Mouse (Mus musculus) myocyte (in vitro differentiated cells): ENCODE measurements around the gene Stk39. TPM values are rescaled to one million over a fixed set of nuclear protein-coding genes. Genes with fewer than 3 reads are reported as not detected.

Experiments
- H3K27me3 ChIP-seq: one replicate; pipeline ENCODE4 v1.6.1; 2011; ENCODE audit not compliant: control insufficient read depth, insufficient read depth, insufficient read length
- H3K36me3 ChIP-seq: one replicate; pipeline ENCODE4 v1.6.1; 2011; ENCODE audit not compliant: control insufficient read depth, insufficient read depth
- H3K4me2 ChIP-seq: one replicate; pipeline ENCODE4 v1.6.1; 2011; ENCODE audit warnings: low read depth, control low read depth
- H3K4me3 ChIP-seq: one replicate; pipeline ENCODE4 v1.5.1; 2011; ENCODE audit warnings: mild to moderate bottlenecking, control low read depth, moderate library complexity
- H3K79me2 ChIP-seq: one replicate; pipeline ENCODE4 v1.6.1; 2011; ENCODE audit not compliant: control insufficient read depth, insufficient read depth
- H3ac ChIP-seq: one replicate; pipeline ENCODE4 v1.6.1; 2011; ENCODE audit not compliant: control insufficient read depth, insufficient read length
- CEBPB ChIP-seq: IDR thresholded peaks from 2 replicates; pipeline ENCODE4 v1.6.1; 2011; ENCODE audit warnings: mild to moderate bottlenecking, moderate library complexity; ENCODE audit not compliant: poor library complexity, insufficient read depth, severe bottlenecking
- E2F4 ChIP-seq: IDR thresholded peaks from one replicate; pipeline ENCODE4 v1.6.1; 2011; ENCODE audit warnings: mild to moderate bottlenecking, control low read depth, moderate library complexity; ENCODE audit not compliant: insufficient read depth
- MAX ChIP-seq: IDR thresholded peaks from one replicate; pipeline ENCODE4 v1.6.1; 2011; ENCODE audit warnings: low read depth, mild to moderate bottlenecking, control low read depth
- MYOD1 ChIP-seq, 3 experiments: IDR thresholded peaks; one replicate each; pipeline ENCODE4 v1.6.1; 2011; ENCODE audit warnings: control low read depth in 2 of 3, low read depth in 2 of 3, mild to moderate bottlenecking in 2 of 3, moderate library complexity in 1 of 3; ENCODE audit not compliant: insufficient read length in 2 of 3, control insufficient read depth in 1 of 3
- MYOG ChIP-seq, 3 experiments: IDR thresholded peaks; one replicate each; pipeline ENCODE4 v1.6.1; 2011; ENCODE audit warnings: control low read depth in 2 of 3, low read depth in 2 of 3, mild to moderate bottlenecking in 2 of 3; ENCODE audit not compliant: insufficient read length in 2 of 3, control insufficient read depth in 1 of 3, insufficient read depth in 1 of 3
- POLR2A ChIP-seq: IDR thresholded peaks from one replicate; pipeline ENCODE4 v1.6.1; 2011; ENCODE audit warnings: low read depth, mild to moderate bottlenecking, control low read depth, moderate library complexity; ENCODE audit not compliant: insufficient read length
- POLR2AphosphoS2 ChIP-seq: IDR thresholded peaks from one replicate; pipeline ENCODE4 v1.6.1; 2011; ENCODE audit warnings: low read depth, control low read depth; ENCODE audit not compliant: insufficient read length
- REST ChIP-seq: IDR thresholded peaks from one replicate; pipeline ENCODE4 v1.6.1; 2011; ENCODE audit warnings: mild to moderate bottlenecking, control low read depth, moderate library complexity; ENCODE audit not compliant: insufficient read depth, insufficient read length
- SRF ChIP-seq: IDR thresholded peaks from one replicate; pipeline ENCODE4 v1.6.1; 2011; ENCODE audit warnings: low read depth; ENCODE audit not compliant: control insufficient read depth, insufficient read length
- TCF12 ChIP-seq: IDR thresholded peaks from one replicate; pipeline ENCODE4 v1.6.1; 2011; ENCODE audit warnings: mild to moderate bottlenecking, control low read depth; ENCODE audit not compliant: poor library complexity, insufficient read depth, severe bottlenecking
- TCF3 ChIP-seq: IDR thresholded peaks from one replicate; pipeline ENCODE4 v1.6.1; 2011; ENCODE audit warnings: low read depth, control low read depth; ENCODE audit not compliant: insufficient read length
- USF1 ChIP-seq: IDR thresholded peaks from one replicate; pipeline ENCODE4 v1.6.1; 2011; ENCODE audit warnings: low read depth, mild to moderate bottlenecking, control low read depth, moderate library complexity
- polyA plus RNA-seq: library from polyadenylated mRNA; unstranded; fragments of >200 nt; fragmentation: generic; extraction: Trizol; gene quantifications from one replicate; pipeline ENCODE4 v1.2.1, GENCODE M21; 2012; ENCODE audit warnings: missing spikeins

Stk39 gene
- polyA plus RNA-seq, 1 experiment = 4.7 TPM

GRCm38 (mm10) chr2:68458115-68458514 lies 14.0 kb downstream of the Stk39 start:
- no peaks in the 10 kb centered on the region for H3K27me3 ChIP-seq

GRCm38 (mm10) chr2:68457455-68458032 lies 14.5 kb downstream of the Stk39 start:
- TF ChIP-seq E2F4 (no peak), CEBPB (no peak), MYOG (IDR thresholded peaks at IDR 0.05; ENCODE audit: control insufficient read depth in 1 of 3, insufficient read depth in 1 of 3, insufficient read length in 2 of 3, low read depth in 2 of 3) (no peak), MYOD1 (IDR thresholded peaks at IDR 0.05; ENCODE audit: control insufficient read depth in 1 of 3, insufficient read length in 2 of 3, low read depth in 2 of 3) (no peak), SRF (no peak), USF1 (no peak), POLR2A (no peak), POLR2AphosphoS2 (no peak), REST (no peak), TCF12 (no peak), MAX (no peak), TCF3 (no peak)
- H3ac ChIP-seq = no peak overlapping the region
- H3K27me3 ChIP-seq = no peaks in the 10 kb centered on the region
- H3K4me2 ChIP-seq = no peak overlapping the region
- no peaks in the 10 kb centered on the region for H3K36me3 ChIP-seq
- no peak overlapping the region for H3K4me3 ChIP-seq
- H3K79me2 ChIP-seq = no peaks in the 10 kb centered on the region

More at GRCm38 (mm10) chr2:68458115-68458514, 14.0 kb downstream of the Stk39 start:
- Histone ChIP-seq H3K36me3 (no peaks in the 10 kb centered on the region), H3K4me2 (no peak overlapping the region), H3K79me2 (no peaks in the 10 kb centered on the region), H3K4me3 (no peak overlapping the region), H3ac (no peak overlapping the region)
- no peak for TF ChIP-seq USF1

GRCm38 (mm10) chr2:68456899-68457298 lies 15.2 kb downstream of the Stk39 start:
- H3K79me2 ChIP-seq = no peaks in the 10 kb centered on the region
- no peaks in the 10 kb centered on the region for H3K27me3 ChIP-seq
- no peak overlapping the region for H3K4me2 ChIP-seq
- no peak for TF ChIP-seq E2F4
- no peak overlapping the region for H3K4me3 ChIP-seq
- H3K36me3 ChIP-seq = no peaks in the 10 kb centered on the region
- no peak overlapping the region for H3ac ChIP-seq

- TF ChIP-seq REST (no peak), TCF12 (no peak), SRF (no peak), E2F4 (no peak), TCF3 (no peak), POLR2AphosphoS2 (no peak), MYOD1 (IDR thresholded peaks at IDR 0.05; ENCODE audit: control insufficient read depth in 1 of 3, insufficient read length in 2 of 3, low read depth in 2 of 3) (no peak), MAX (no peak), CEBPB (no peak), MYOG (IDR thresholded peaks at IDR 0.05; ENCODE audit: control insufficient read depth in 1 of 3, insufficient read depth in 1 of 3, insufficient read length in 2 of 3, low read depth in 2 of 3) (no peak), POLR2A (no peak), USF1 (no peak)
- Histone ChIP-seq H3K36me3 (no peaks in the 10 kb centered on the region), H3ac (no peak overlapping the region), H3K4me3 (no peak overlapping the region), H3K27me3 (no peaks in the 10 kb centered on the region), H3K4me2 (no peak overlapping the region), H3K79me2 (no peaks in the 10 kb centered on the region)
These were observed 19.7 kb downstream of the Stk39 start for GRCm38 (mm10) chr2:68452379-68452778.

- Histone ChIP-seq H3ac (no peak overlapping the region), H3K4me3 (no peak overlapping the region), H3K4me2 (no peak overlapping the region), H3K79me2 (no peaks in the 10 kb centered on the region), H3K27me3 (no peaks in the 10 kb centered on the region), H3K36me3 (no peaks in the 10 kb centered on the region)
- TF ChIP-seq E2F4 (no peak), MYOD1 (IDR thresholded peaks at IDR 0.05; ENCODE audit: control insufficient read depth in 1 of 3, insufficient read length in 2 of 3, low read depth in 2 of 3) (no peak), TCF3 (no peak), POLR2A (no peak), SRF (no peak), TCF12 (no peak), CEBPB (no peak)
These were observed 24.0 kb downstream of the Stk39 start for GRCm38 (mm10) chr2:68448035-68448434.
